Mouse (Mus musculus) heart, embryonic 13.5 days (tissue): ENCODE results near the gene Zc3hav1. TPM values are rescaled to one million over a fixed set of nuclear protein-coding genes. Genes with fewer than 3 reads are reported as not detected.
A peak's percentile ranks its signal among the peaks of the same experiment; 100 is the strongest.
"Not testable (repeated sequence)": the region's sequence is repeated elsewhere in the genome, so short reads cannot be mapped to it uniquely, and the experiment has no call there.

ENCODE experiments used
- ATAC-seq: fragments of 200-750 bp; cut with Nextera tagmentation; 2 replicates; pipeline ENCODE4 v1.8.0; 2017; ENCODE audit warnings: moderate TSS enrichment; ENCODE audit not compliant: insufficient number of reproducible peaks, low FRiP score, low TSS enrichment; ENCODE audit errors: extremely low read depth
- H3K27ac ChIP-seq: fragments of 300-500 bp; sonication (generic); replicated peaks from 2 replicates; pipeline ENCODE4 v1.5.1; 2015; ENCODE audit warnings: moderate library complexity, mild to moderate bottlenecking, inconsistent platforms
- H3K27me3 ChIP-seq: fragments of 300-500 bp; sonication (generic); replicated peaks from 2 replicates; pipeline ENCODE4 v1.6.1; 2015; ENCODE audit warnings: mild to moderate bottlenecking, inconsistent platforms
- H3K36me3 ChIP-seq: fragments of 300-500 bp; sonication (generic); 2 replicates; pipeline ENCODE4 v1.6.1; 2015; ENCODE audit warnings: mild to moderate bottlenecking, inconsistent platforms
- H3K4me1 ChIP-seq: fragments of 300-500 bp; sonication (generic); 2 replicates; pipeline ENCODE4 v1.6.1; 2015; ENCODE audit warnings: inconsistent platforms
- H3K4me2 ChIP-seq: fragments of 300-500 bp; sonication (generic); 2 replicates; pipeline ENCODE4 v1.6.1; 2015; ENCODE audit warnings: inconsistent platforms, mild to moderate bottlenecking, moderate library complexity
- H3K4me3 ChIP-seq: fragments of 300-500 bp; sonication (generic); 2 replicates; pipeline ENCODE4 v1.5.1; 2015; ENCODE audit warnings: moderate library complexity, mild to moderate bottlenecking, inconsistent platforms
- H3K9ac ChIP-seq: fragments of 300-500 bp; sonication (generic); 2 replicates; pipeline ENCODE4 v1.6.1; 2015; ENCODE audit warnings: inconsistent platforms, mild to moderate bottlenecking, moderate library complexity
- H3K9me3 ChIP-seq: fragments of 300-500 bp; sonication (generic); 2 replicates; pipeline ENCODE4 v1.6.1; 2016; ENCODE audit warnings: inconsistent platforms
- WGBS: fragments of 180-500 bp; shearing (Covaris S2); methylation state at CpG from one replicate; pipeline ENCODE4 v1.1.7; 2015; ENCODE audit warnings: mixed read lengths; 5-methylcytosine and 5-hydroxymethylcytosine counted together
- polyA plus RNA-seq: library from polyadenylated mRNA; unstranded; fragments of >200 nt; fragmentation: Nextera tagmentation; extraction: Ambion mirVana; gene quantifications from 2 replicates; pipeline ENCODE4 v1.2.1, GENCODE M21; 2015

Gene Zc3hav1
- polyA plus RNA-seq, 1 experiment from 2014 or later: 9.0 TPM

DNA sequence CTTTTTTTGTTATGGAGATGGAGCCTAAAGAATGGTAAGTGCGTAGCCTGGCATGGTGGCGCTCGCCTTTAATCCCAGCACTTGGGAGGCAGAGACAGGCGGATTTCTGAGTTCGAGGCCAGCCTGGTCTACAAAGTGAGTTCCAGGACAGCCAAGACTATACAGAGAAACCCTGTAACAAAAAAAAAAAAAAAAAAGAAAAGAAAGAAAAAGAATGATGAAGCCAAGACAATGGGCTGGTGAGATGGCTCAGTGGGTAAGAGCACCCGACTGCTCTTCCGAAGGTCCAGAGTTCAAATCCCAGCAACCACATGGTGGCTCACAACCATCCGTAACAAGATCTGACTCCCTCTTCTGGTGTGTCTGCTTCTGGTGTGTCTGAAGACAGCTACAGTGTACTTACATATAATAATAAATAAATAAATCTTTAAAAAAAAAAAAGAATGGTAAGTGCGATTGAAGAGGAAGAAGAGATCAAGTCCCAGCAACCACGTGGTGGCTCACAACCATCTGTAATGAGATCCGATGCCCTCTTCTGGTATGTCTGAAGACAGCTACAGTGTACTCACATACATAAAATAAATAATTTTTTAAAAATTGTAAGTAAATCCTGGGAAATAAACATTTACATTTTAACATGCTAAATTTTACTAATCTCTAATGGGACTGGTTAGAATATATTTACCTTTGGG, 4.8 kb upstream of the Zc3hav1 start:
- H3K27me3 ChIP-seq: peaks cover 30% of the 10 kb centered on the region
- not testable (repeated sequence) for H3K4me1 ChIP-seq, H3K36me3 ChIP-seq, H3K4me2 ChIP-seq, H3K9ac ChIP-seq, H3K27ac ChIP-seq, ATAC-seq, H3K9me3 ChIP-seq, H3K4me3 ChIP-seq
- WGBS: 91% methylated on average over 11 of the region's 11 CpGs

DNA sequence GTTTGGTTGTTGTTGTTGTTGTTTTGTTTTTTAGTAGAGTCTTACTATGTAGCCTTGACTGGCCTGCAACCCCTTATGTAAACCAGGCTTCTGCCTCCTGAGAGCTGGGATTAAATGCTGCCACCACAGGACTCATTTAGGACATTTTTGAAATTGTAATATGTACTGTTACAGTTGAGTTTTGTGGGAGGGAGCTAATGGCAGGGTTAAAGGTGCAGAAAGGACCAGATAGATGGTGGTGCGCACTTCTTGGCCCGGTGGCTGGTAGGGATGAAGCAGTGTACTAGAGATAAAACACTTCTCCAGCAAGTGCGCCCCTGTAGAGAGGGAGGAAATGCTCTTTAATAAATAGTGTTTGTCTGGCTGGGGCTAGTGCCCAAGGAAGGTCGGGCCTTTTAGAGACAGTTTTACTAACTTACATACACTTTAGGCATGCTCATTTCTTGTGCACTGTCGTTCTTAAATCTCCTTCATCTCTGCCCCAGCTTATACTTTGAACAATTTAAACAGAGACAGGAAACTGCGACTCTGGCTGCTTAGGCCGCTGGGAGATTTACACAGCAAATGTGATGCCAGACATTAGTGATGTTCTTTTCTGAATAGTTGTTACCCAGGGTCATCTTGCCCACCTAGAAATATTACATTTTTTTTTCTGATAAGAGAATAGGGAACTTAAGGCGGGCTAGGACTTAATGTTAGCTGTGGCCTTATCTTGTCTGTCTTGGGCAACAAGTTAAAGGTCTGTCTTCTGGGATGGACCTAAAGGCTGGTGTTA, 4.0 kb upstream of the Zc3hav1 start:
- no peaks in the 10 kb centered on the region for H3K9me3 ChIP-seq
- 54% methylated on average over 8 of the region's 8 CpGs for WGBS
- peaks cover 30% of the 10 kb centered on the region for H3K27me3 ChIP-seq
- no peak overlapping the region for H3K9ac ChIP-seq
- H3K4me2 ChIP-seq: no peak overlapping the region
- H3K4me3 ChIP-seq: no peak overlapping the region
- no peaks in the 10 kb centered on the region for H3K36me3 ChIP-seq
- ATAC-seq: no peak
- peaks cover 11% of the 10 kb centered on the region for H3K4me1 ChIP-seq
- H3K27ac ChIP-seq: no peak overlapping the region

DNA sequence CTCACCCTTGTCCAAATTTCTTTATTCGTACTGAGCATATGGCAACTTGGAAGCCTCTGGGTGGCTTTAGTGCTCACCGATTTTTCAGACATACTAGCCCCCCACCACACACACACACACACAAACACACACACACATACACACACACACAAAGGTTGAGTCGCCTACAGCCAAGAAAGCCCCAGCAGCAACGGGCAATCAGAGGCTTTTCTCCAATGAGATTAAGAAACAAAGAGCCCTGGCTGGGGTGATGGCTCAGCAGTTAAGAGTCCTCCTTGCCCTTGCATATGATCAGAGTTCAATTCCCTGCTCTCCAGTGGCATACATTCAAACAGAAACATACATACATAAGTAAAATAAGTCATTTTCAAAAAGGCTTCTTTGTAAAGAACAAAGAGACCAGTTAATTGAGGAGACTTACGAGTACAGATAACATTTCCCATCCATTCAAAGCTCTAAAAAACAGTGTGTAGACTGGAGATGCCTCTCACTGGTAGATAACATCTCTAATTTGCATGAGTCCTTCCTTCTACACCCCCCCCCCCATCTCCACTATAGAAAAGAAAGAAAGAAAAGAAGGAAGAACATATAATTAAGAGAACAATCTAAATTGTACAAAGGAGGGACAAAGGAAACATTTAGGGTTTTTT, 3.3 kb upstream of the Zc3hav1 start:
- WGBS: 65% methylated on average over 5 of the region's 5 CpGs
- H3K27me3 ChIP-seq: peaks cover 34% of the 10 kb centered on the region
- H3K4me1 ChIP-seq: peaks cover 16% of the 10 kb centered on the region
- H3K4me3 ChIP-seq: no peak overlapping the region
- no peak overlapping the region for H3K27ac ChIP-seq
- no peaks in the 10 kb centered on the region for H3K36me3 ChIP-seq
- H3K9ac ChIP-seq: no peak overlapping the region
- H3K9me3 ChIP-seq: no peaks in the 10 kb centered on the region
- no peak for ATAC-seq
- no peak overlapping the region for H3K4me2 ChIP-seq

DNA sequence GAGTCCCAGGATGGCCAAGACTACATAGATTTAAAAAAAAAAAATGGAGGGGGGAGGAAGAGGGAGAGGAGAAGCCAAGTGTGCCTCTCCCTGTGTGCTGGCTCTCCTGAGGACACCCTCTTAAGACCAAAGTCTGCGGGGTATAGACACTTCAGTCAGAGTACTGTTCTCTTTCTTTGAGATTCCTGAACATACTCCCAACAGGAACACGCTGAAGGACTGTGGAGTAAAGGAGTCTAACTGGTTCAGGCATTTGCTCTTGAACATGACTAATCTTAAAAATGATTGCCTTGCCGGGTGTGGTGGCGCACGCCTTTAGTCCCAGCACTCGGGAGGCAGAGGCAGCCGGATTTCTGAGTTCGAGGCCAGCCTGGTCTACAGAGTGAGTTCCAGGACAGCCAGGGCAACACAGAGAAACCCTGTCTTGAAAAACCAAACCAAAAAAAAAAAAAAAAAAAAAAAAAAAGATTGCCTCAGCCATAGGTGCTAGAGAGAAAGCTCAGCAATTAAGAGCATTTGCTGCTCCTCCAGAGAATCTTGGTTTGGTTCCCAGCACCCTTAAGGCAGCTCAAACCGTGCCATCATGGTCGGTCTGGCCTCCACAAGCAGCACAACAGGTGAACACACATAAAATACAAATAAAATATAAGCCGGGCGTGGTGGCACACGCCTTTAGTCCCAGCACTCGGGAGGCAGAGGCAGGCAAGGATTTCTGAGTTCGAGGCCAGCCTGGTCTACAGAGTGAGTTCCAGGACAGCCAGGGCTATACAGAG, 2.4 kb upstream of the Zc3hav1 start:
- not testable (repeated sequence) for H3K9ac ChIP-seq, H3K9me3 ChIP-seq, H3K4me3 ChIP-seq, ATAC-seq, H3K4me2 ChIP-seq, H3K36me3 ChIP-seq, H3K27ac ChIP-seq
- 73% methylated on average over 15 of the region's 15 CpGs for WGBS
- Histone ChIP-seq H3K27me3 (peaks cover 42% of the 10 kb centered on the region), H3K4me1 (peaks cover 16% of the 10 kb centered on the region)

DNA sequence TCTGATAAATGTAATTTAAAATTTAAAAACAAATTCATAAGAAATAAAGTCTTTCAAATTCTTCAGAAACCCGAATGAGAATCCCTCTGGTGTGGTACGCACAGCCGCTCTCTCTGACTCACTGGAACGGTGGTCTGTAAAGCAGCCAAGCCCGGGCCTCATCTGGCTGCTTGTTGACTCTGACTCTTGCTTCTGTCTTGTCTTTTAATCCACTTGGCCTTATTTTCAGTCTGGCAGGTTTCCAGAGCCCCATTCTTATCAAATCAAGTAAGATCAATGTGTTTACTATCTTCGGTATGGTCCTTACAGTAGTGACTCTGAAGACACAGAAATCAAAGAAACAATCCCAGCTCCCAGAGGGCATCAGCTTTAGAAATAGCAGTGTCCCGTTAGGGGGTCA, 1.5 kb upstream of the Zc3hav1 start:
- ATAC-seq: no peak
- H3K9me3 ChIP-seq: no peaks in the 10 kb centered on the region
- no peak overlapping the region for H3K27ac ChIP-seq
- peak overlapping the region; percentile 84 for H3K4me2 ChIP-seq
- no peak overlapping the region for H3K9ac ChIP-seq
- 26% methylated on average over 7 of the region's 7 CpGs for WGBS
- peaks cover 49% of the 10 kb centered on the region for H3K27me3 ChIP-seq
- peaks cover 16% of the 10 kb centered on the region for H3K4me1 ChIP-seq
- no peak overlapping the region for H3K4me3 ChIP-seq
- no peaks in the 10 kb centered on the region for H3K36me3 ChIP-seq

DNA sequence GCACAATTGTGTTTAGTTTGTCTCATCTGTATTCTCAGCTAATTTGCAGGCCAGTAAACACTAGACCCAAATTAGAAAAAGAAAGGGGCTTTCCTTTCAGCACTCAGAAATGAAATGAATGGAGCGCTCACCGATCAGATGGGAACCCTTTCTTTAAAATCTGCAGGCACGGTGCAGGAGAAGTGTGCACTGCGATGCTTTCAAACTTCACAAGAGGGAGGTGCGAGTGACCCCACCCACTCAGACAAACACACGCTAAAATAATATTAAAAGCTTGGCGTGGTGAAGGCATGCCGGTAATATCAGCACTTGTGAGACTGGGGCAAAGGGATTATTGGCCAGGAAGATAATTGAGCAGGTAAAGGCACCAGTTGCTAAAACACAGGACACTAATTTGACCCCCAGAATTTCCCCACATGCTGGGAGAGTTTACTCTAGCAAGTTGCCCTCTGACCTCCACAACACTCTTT, 986 bp upstream of the Zc3hav1 start:
- Histone ChIP-seq H3K27ac (no peak overlapping the region), H3K9me3 (no peaks in the 10 kb centered on the region), H3K4me3 (peak overlapping the region; percentile 66), H3K9ac (peak overlapping the region; percentile 84; the same call in 1 of the 2 replicates), H3K36me3 (no peaks in the 10 kb centered on the region), H3K4me2 (peak overlapping the region; percentile 84), H3K4me1 (peaks cover 16% of the 10 kb centered on the region), H3K27me3 (peaks cover 49% of the 10 kb centered on the region)
- 8% methylated on average over 8 of the region's 8 CpGs for WGBS
- ATAC-seq: no peak

DNA sequence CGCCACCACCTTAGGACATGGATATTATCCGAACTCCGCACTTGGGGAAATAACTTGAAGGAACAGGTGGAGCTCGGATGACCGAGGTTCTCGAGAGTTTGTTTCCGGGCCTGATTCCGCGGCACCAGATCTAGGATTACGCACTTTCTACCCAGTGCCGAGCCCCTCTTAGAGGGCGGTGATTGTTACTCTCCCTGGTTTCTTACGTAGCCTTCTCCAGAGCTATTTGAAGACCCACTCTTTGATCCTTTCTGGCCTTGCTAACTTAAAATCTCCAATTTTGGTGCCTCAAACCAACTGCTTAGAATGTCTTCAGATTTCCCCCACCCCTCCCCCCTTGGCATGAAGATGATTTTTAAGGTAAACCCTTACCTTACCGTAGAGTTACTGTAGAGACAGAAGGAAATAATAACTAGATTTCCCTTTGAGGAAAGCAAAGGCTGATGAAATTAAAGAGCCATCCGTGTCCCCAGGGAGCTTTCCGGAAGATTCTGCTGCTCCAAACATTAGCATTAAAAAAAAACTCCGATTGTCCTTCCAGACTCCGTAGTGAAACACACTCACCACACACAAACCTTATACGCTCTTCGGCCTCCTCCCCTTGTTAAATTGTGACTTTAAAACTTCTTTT, 435 bp upstream of the Zc3hav1 start:
- peak overlapping the region; percentile 66 for H3K4me3 ChIP-seq
- peaks cover 16% of the 10 kb centered on the region for H3K4me1 ChIP-seq
- no peaks in the 10 kb centered on the region for H3K36me3 ChIP-seq
- peaks cover 49% of the 10 kb centered on the region for H3K27me3 ChIP-seq
- H3K4me2 ChIP-seq: peak overlapping the region; percentile 84
- peak overlapping the region; percentile 84 for H3K9ac ChIP-seq
- H3K9me3 ChIP-seq: no peaks in the 10 kb centered on the region
- no peak for ATAC-seq
- peak overlapping the region; percentile 66 for H3K27ac ChIP-seq
- 4% methylated on average over 20 of the region's 20 CpGs for WGBS

DNA sequence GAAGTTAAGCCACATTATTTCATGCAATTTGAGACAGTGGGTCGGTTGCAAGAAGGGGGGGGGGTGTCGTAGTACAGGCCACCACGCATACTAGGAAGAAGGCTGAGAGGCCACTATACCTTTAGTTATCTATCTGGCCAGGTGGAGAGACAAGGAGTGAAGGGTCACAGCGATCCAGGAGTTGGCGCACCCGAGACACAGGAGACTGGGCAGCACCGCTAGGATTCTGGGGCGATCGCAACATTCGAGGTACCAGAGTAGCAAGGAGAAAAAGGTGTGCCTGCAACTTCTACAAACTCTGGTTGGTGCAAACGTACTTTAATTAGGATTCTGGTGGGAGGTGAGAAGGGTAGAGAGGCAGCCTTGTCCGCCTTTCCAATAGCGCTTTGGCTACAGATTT, 1.2 kb downstream of the Zc3hav1 start:
- Histone ChIP-seq H3K9ac (peak overlapping the region; percentile 84), H3K9me3 (no peaks in the 10 kb centered on the region), H3K27ac (peak overlapping the region; percentile 66; the same call in 1 of the 2 replicates), H3K4me2 (peak overlapping the region; percentile 84), H3K27me3 (peaks cover 46% of the 10 kb centered on the region), H3K4me1 (peaks cover 21% of the 10 kb centered on the region), H3K36me3 (no peaks in the 10 kb centered on the region), H3K4me3 (peak overlapping the region; percentile 66)
- 8% methylated on average over 13 of the region's 13 CpGs for WGBS
- ATAC-seq: no peak

DNA sequence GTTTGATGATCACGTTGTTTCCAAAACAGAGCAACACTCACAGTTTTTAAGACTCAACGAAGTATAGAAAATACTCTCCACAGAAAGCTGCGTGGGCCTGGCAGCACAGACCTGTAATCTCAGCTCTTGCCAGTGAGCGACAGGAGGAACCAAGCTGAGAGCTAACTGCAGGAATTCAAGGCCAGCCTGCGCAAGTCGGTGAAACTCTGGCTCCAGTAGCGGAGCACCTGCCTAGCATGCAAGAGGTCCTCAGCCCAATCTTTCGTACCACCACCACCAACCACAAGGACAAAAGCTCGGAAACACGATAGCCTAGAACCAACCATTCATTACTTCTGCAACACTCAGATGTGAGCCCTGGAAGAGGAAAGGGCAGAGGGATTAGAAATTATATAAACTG, 2.0 kb downstream of the Zc3hav1 start:
- H3K4me1 ChIP-seq: peaks cover 21% of the 10 kb centered on the region
- H3K4me3 ChIP-seq: peak overlapping the region; percentile 66
- H3K27me3 ChIP-seq: peaks cover 43% of the 10 kb centered on the region
- no peak overlapping the region for H3K27ac ChIP-seq
- ATAC-seq: no peak
- no peaks in the 10 kb centered on the region for H3K36me3 ChIP-seq
- 22% methylated on average over 10 of the region's 10 CpGs for WGBS
- no peaks in the 10 kb centered on the region for H3K9me3 ChIP-seq
- peak overlapping the region; percentile 84; the same call in 1 of the 2 replicates for H3K9ac ChIP-seq
- H3K4me2 ChIP-seq: peak overlapping the region; percentile 84

DNA sequence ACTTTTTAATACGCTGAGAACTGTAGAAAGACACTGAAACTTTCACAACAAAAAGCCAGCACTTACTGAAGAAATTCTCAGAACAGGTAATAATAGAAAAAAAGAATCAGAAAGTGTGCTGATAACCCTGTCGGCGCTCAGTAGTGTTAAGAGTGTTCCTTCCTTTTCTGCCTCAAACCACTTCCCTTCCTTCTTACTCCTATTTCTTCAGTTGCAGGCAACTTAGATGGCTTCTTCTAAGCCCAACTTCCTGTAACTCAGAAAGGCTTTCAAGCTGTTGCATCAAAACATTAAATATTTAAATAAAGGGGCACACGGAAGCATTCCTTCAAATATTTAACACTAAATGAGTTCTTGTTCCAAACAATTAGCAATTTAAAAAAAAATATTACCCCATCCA, 2.5 kb downstream of the Zc3hav1 start:
- Histone ChIP-seq H3K27ac (no peak overlapping the region), H3K4me3 (peak overlapping the region; percentile 66), H3K9me3 (no peaks in the 10 kb centered on the region), H3K4me2 (peak overlapping the region; percentile 84), H3K4me1 (peaks cover 21% of the 10 kb centered on the region), H3K36me3 (no peaks in the 10 kb centered on the region), H3K9ac (no peak overlapping the region), H3K27me3 (peaks cover 40% of the 10 kb centered on the region)
- no peak for ATAC-seq
- 52% methylated on average over 4 of the region's 4 CpGs for WGBS
